Mouse (Mus musculus) embryonic fibroblast, embryonic 13.5 days (primary cell): ENCODE data around the gene Amotl1.

Source experiments
- CTCF ChIP-seq: IDR thresholded peaks from 2 replicates; pipeline ENCODE4 v1.5.1; 2011; ENCODE audit warnings: mild to moderate bottlenecking, control low read depth, low read length, moderate library complexity, borderline replicate concordance; ENCODE audit not compliant: insufficient read depth
- POLR2A ChIP-seq: IDR thresholded peaks from 2 replicates; pipeline ENCODE4 v1.6.1; 2011; ENCODE audit warnings: low read depth, mild to moderate bottlenecking, control low read depth, low read length, moderate library complexity

DNA sequence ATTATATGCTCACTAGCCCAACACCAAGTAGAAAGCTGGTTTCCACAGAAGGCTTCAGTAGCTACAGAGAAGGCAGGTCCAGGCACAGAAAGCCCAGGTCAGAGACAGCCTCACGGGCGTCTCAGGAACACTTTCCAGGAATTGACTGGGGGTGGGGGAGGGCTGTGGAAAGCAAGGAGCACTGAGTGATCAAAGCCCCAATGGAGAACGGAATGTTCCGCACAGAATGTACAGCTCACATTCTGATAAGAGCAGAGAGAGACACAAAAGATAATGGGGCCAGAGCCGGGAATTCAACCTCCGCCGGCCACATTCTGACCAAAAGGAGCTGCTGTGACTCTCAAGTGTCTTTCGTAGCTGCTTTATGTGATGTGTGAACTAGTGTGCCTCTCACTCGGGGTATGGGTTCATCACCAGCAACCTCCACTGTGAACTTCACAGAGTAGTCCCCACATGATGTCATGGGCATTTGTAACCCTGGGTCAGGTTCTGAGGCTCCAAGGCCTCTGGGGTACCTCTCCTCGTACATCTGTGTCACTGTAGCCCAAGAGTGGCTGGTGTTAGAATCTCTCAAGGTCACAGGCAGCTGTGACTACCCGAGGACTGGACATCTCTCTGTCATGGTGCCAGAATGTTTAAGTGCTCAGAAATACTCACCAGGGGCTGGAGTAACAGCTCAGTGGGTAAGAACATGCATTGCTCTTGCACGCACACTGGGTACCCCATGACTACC, 44.7 kb upstream of the Amotl1 start:
- no peak for TF ChIP-seq CTCF
- no peak for TF ChIP-seq POLR2A
